Mouse (Mus musculus) heart, embryonic 10.5 days (tissue): ENCODE measurements around the gene Slc15a2. TPM values are rescaled to one million over a fixed set of nuclear protein-coding genes. Genes with fewer than 3 reads are reported as not detected.

Source experiments
- DNase-seq: peaks from one replicate; pipeline ENCODE4 v3.0.0-alpha.2; 2017; ENCODE audit warnings: low spot score
- H3K27ac ChIP-seq: fragments of 300-500 bp; sonication (generic); 2 replicates; pipeline ENCODE4 v1.5.1; 2016; ENCODE audit warnings: mild to moderate bottlenecking
- H3K27me3 ChIP-seq: fragments of 300-500 bp; sonication (generic); 2 replicates; pipeline ENCODE4 v1.6.1; 2016; ENCODE audit warnings: mild to moderate bottlenecking; ENCODE audit not compliant: poor library complexity, insufficient read depth, severe bottlenecking
- H3K36me3 ChIP-seq: fragments of 300-500 bp; sonication (generic); 2 replicates; pipeline ENCODE4 v1.6.1; 2016; ENCODE audit warnings: mild to moderate bottlenecking, moderate library complexity
- H3K4me1 ChIP-seq: fragments of 300-500 bp; sonication (generic); 2 replicates; pipeline ENCODE4 v1.6.1; 2016; ENCODE audit warnings: mild to moderate bottlenecking
- H3K4me3 ChIP-seq: fragments of 300-500 bp; sonication (generic); 2 replicates; pipeline ENCODE4 v1.5.1; 2016; ENCODE audit warnings: mild to moderate bottlenecking, moderate library complexity
- H3K9me3 ChIP-seq: fragments of 300-500 bp; sonication (generic); 2 replicates; pipeline ENCODE4 v1.6.1; 2016; ENCODE audit warnings: mild to moderate bottlenecking, moderate library complexity
- WGBS: fragments of 180-500 bp; shearing (Covaris S2); methylation state at CpG from one replicate; pipeline ENCODE4 v1.1.7; 2016; 5-methylcytosine and 5-hydroxymethylcytosine counted together
- polyA plus RNA-seq: library from polyadenylated mRNA; unstranded; fragments of >200 nt; fragmentation: Nextera tagmentation; extraction: Ambion mirVana; gene quantifications from 2 replicates; pipeline ENCODE4 v1.2.1, GENCODE M21; 2016

Slc15a2 gene
- polyA plus RNA-seq: 0.80 and 1.5 TPM in 2 replicates

DNA sequence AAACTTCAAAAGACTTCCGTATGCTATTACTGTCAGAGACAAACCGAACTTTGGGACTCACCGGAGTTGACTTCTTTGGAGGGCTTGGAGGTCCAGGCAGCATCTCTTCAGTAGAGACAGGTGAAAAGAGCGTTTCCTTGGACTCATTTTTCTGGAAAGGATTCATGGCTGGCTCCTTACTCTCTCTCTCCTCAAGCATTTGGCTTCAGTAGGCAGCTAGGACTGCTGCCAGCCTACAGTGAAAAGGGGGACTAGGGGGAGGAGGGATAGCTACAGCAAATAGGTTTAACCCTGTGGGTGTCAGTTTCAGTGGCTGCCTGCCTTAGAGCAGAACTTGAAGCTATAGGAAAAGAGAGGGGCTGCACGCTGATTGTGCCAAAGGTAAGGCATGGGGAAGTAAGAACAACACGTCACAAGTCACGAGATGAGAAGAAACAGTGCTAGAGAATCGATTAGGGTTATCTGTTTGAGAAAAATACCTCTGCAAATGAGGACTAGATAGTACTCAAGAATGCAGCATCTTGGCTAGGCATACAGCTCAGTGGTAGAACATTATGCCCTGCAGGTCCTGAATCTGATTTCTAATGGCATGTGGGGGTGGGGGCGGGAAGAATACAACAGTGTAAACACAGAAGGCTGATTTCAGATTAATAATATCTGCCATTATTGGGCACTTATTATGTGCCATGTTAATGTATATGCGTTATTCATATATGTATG, at the start of gene Slc15a2:
Gene Slc15a2, minus strand, starts transcription at position 369 of the 720 bp plus-strand sequence.
- DNase-seq: no peak
- Histone ChIP-seq H3K4me1 (no peaks in the 10 kb centered on the region), H3K27me3 (no peaks in the 10 kb centered on the region), H3K36me3 (no peaks in the 10 kb centered on the region), H3K27ac (no peak within 1 kb of the TSS), H3K9me3 (no peaks in the 10 kb centered on the region), H3K4me3 (no peak within 1 kb of the TSS)
- 67% methylated on average over 10 of the region's 10 CpGs for WGBS

DNA sequence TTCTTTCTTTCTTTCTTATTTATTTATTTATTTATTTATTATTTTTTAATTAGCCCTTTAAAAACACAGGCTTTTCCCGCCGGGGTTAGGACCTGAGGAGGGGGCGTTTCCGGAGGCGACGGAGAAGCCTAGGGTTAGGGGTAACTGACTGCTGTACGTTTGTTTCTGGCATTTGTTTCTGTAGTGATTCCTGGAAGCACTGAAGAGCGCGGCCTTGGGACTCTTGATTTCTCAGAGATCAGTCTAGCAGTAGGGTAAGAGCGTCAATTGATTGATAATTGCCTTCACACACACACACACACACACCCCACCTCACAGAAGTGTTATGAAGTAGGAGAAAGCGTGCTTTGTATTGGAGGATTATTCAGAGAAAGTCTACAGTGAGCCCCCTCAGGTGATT, 44.1 kb upstream of the Slc15a2 start:
- Histone ChIP-seq H3K36me3 (no peaks in the 10 kb centered on the region), H3K4me3 (peak overlapping the region; percentile 91), H3K9me3 (no peaks in the 10 kb centered on the region), H3K27ac (peak overlapping the region; percentile 93), H3K4me1 (peaks cover 9% of the 10 kb centered on the region; the same call in 1 of the 2 replicates), H3K27me3 (no peaks in the 10 kb centered on the region)
- 7% methylated on average over 11 of the region's 11 CpGs for WGBS
- no peak for DNase-seq

DNA sequence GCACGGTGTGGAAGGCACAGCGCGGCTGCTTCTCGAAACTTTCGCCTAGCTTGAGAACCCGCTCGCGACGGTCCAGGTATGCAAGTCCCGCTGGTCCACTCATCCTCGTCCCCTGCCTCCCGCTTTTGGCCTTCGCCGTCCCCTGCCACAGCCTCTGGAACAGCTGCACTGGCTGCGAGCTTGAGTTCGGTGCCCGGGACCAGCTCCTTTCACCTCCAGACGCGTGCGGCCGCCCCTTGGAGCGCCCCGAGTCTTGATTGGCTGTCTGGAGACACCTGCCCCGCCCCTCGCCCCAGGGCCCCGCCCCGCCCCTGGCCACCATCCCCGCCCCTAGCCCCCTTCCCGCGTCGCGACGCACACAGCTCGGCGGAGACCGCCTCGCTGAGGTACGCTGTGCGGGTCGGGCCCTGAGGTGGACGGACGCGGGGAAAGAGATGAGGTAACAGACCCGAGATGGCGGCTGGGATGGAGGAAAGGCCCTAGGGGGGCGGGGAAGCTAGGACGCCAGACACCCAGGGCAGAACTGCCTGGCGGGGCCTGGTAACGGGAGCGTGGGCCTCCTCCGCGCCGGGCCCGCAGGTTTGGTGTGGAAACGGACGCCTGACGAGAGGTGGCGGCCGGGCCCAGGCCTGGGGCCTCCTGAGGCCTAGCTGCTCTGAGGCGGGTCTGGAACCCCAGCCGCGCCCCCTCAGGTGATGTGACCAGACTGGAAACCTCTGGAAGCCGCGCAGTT, 43.5 kb upstream of the Slc15a2 start, which contains the start of gene Iqcb1:
Gene Iqcb1, plus strand, starts transcription at position 332 of the 733 bp plus-strand sequence.
- H3K27me3 ChIP-seq: no peaks in the 10 kb centered on the region
- no peaks in the 10 kb centered on the region for H3K9me3 ChIP-seq
- peaks cover 9% of the 10 kb centered on the region; the same call in 1 of the 2 replicates for H3K4me1 ChIP-seq
- H3K27ac ChIP-seq: peak within 1 kb of the TSS; percentile 93
- no peaks in the 10 kb centered on the region for H3K36me3 ChIP-seq
- H3K4me3 ChIP-seq: peak within 1 kb of the TSS; percentile 91
- peak; percentile 94 for DNase-seq
- under 1% methylated on average over 64 of the region's 64 CpGs for WGBS

DNA sequence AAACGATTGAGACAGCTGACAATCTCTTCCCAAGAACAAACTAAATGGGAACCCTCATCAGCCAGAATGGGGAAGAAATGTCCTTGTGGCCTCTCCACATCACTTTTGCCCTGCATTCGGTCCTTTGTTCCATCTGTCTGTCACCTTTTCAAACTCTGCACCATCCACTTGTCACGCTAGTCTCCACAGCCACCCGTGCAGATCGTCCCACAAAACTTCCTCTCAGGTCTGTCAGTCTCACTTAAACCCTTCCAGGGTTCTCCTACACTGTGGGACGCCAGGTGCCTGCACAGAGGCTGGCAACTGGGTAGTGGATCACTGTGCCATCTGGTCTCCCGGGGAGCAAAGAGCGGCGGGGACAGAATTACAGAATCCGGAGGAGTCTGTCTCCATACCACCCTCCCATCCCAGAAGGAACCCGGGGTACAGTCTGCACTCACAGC, 42.9 kb upstream of the Slc15a2 start:
- Histone ChIP-seq H3K9me3 (no peaks in the 10 kb centered on the region), H3K36me3 (no peaks in the 10 kb centered on the region), H3K4me1 (peaks cover 9% of the 10 kb centered on the region; the same call in 1 of the 2 replicates), H3K27ac (peak overlapping the region; percentile 93), H3K4me3 (peak overlapping the region; percentile 91), H3K27me3 (no peaks in the 10 kb centered on the region)
- no peak for DNase-seq
- 3% methylated on average over 11 of the region's 11 CpGs for WGBS

DNA sequence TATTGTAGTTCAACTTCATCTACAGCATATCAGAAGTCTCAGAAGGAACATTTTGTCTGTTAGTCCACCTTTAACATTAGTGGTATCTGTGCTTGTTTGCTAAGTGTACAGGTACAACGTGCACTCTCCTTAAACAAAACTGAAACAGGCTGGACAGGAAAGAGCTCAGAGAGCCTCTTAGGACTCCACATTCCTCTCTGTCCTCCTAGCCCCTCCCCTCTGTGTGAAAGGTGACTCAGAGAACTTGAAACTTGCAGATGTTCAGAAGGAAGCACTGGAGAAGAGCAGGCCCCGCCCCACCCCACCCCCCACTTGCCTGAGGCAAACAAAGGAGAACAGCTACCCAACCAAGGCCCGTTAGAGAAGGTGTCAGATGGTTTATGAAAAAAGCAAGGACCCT, 36.7 kb upstream of the Slc15a2 start:
- no peak overlapping the region for H3K4me3 ChIP-seq
- WGBS: 6% methylated on average over 3 of the region's 3 CpGs
- no peak for DNase-seq

DNA sequence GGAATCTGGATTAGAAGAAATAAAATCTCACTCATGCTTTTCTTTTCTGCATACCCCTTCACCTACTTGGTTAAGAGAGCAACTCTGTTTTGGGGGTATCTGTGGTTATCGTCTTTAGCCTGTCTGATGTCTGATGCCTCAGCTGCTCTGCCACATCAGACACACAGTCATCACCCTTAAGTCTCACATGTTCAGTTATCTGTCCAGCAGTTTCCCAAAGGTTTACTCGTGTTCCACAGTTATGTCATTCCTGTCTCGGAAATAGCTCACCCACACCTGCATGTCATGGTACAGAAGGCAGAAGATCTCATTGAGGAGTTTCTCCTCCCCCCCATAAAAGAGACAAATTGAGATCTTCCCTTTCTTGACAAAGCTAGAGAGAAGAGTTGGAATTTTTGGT, 36.0 kb upstream of the Slc15a2 start:
- H3K9me3 ChIP-seq: no peaks in the 10 kb centered on the region
- H3K4me3 ChIP-seq: no peak overlapping the region
- no peak for DNase-seq
- H3K27me3 ChIP-seq: no peaks in the 10 kb centered on the region
- H3K4me1 ChIP-seq: peaks cover 7% of the 10 kb centered on the region
- WGBS: 64% methylated on average over 3 of the region's 3 CpGs
- H3K36me3 ChIP-seq: no peaks in the 10 kb centered on the region
- H3K27ac ChIP-seq: no peak overlapping the region

More for the DNA sequence above, 36.7 kb upstream of the Slc15a2 start:
- H3K27me3 ChIP-seq: no peaks in the 10 kb centered on the region
- no peak overlapping the region for H3K27ac ChIP-seq
- no peaks in the 10 kb centered on the region for H3K36me3 ChIP-seq
- no peaks in the 10 kb centered on the region for H3K9me3 ChIP-seq
- peaks cover 7% of the 10 kb centered on the region for H3K4me1 ChIP-seq

DNA sequence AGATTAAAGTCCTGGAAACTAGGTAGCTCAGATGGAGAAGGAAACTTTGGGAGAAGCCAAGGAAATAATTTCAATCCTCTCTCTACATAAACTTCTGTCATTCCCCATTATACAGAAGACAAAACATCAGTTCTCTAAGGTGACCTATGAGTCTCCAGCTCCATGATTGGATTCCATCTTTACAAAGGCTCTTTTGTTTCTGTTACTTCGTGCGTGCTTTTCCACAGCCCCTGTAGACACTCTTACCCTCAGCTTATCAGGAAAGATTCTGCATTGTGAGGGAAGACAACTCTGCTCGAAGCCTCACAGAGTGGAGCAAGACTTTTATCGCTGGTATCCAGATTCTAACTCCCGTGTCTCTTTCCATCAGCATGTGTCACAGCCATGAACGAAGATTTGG, 35.3 kb upstream of the Slc15a2 start:
- H3K4me1 ChIP-seq: peaks cover 7% of the 10 kb centered on the region
- WGBS: 62% methylated on average over 6 of the region's 6 CpGs
- H3K36me3 ChIP-seq: no peaks in the 10 kb centered on the region
- no peak overlapping the region for H3K27ac ChIP-seq
- H3K9me3 ChIP-seq: no peaks in the 10 kb centered on the region
- H3K27me3 ChIP-seq: no peaks in the 10 kb centered on the region
- DNase-seq: no peak
- H3K4me3 ChIP-seq: no peak overlapping the region

DNA sequence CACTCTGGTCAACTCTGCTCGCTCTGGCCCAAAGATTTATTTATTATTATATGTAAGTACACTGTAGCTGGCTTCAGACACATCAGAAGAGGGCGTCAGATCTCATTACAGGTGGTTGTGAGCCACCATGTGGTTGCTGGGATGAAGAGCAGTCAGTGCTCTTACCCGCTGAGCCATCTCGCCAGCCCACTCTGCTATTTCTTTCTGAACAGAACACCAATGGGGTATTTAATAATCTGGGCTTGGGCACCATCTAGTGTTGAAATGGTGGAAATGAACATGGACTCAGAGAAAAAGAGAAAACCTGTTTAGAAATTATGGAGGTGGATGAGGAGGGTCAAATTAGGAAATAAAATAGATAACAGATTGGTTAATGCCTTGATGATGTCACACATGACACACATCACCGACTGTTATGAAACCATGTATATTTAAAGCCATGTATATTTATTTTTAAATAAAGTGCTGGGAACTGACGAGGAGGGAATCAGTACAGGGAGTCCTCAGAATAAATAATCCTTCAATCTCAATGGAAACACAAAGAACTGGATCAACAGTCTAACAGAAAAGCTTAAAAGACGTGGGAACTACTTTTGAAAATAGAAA, 32.7 kb upstream of the Slc15a2 start:
- 20% methylated on average over 7 of the region's 7 CpGs for WGBS
- no peaks in the 10 kb centered on the region for H3K27me3 ChIP-seq
- no peak overlapping the region for H3K27ac ChIP-seq
- H3K36me3 ChIP-seq: no peaks in the 10 kb centered on the region
- no peak overlapping the region for H3K4me3 ChIP-seq
- DNase-seq: peak; percentile 85
- H3K9me3 ChIP-seq: no peaks in the 10 kb centered on the region
- H3K4me1 ChIP-seq: peaks cover 7% of the 10 kb centered on the region

DNA sequence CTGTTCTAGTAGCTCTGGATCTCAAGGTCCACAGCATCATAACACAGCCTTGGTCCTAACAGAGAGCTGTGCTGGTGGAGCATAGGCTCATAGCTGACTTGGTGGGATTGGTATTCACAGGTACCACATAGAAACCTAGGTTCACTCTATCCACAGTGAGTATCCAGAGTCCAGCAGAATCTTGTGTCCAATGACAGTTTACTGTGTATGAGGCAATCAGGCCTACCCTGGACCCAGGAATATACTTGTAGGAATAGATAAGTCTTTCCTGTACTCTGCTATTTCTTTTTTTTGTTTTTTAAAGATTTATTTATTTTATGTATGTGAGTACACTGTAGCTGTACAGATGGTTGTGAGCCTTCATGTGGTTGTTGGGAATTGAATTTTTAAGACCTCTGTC, 32.2 kb upstream of the Slc15a2 start:
- no peaks in the 10 kb centered on the region for H3K36me3 ChIP-seq
- no peaks in the 10 kb centered on the region for H3K9me3 ChIP-seq
- H3K27ac ChIP-seq: no peak overlapping the region
- peaks cover 6% of the 10 kb centered on the region for H3K4me1 ChIP-seq
- no peak for DNase-seq
- no peak overlapping the region for H3K4me3 ChIP-seq
- no peaks in the 10 kb centered on the region for H3K27me3 ChIP-seq

DNA sequence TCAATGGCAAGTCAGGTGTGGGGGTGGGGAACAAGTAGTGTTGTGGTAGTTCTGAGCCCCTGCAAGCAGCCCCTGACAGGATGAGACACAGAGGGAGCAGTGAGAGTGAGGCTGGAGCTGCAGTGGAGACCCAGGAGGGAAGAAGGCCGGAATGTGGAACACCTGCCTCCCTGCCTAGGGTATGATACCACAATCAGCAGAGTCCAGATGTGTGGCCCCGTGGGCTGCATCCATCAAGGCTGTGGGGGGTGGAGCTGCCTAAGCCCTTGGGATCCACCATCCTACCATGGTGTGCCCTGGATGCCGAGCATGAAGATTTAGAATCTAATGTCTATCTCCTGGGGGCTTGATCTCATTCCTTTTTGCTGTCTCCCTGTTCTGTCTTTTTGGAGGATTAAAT, 28.9 kb upstream of the Slc15a2 start:
- Histone ChIP-seq H3K27ac (no peak overlapping the region), H3K4me3 (no peak overlapping the region), H3K4me1 (no peaks in the 10 kb centered on the region), H3K9me3 (no peaks in the 10 kb centered on the region), H3K36me3 (no peaks in the 10 kb centered on the region), H3K27me3 (no peaks in the 10 kb centered on the region)
- DNase-seq: no peak
- WGBS: 48% methylated on average over 3 of the region's 3 CpGs

DNA sequence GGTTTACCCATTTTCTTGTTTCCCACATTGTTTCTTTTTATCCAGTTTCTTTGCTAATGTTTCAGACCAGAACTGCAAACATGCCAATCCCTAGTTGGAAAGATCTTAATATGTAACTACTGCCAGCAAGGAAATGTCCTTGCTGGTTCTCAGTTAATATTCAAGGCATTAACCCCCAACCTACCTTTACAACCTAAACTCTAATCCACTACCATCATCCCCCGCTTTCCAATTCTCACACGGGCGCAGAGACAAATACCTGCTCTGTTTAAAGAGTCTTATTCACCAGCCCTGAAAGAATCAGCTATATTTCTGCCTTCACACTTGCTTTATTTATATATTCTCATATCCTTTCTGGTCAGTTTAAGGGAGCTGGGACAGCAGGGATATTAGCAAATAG, 23.9 kb upstream of the Slc15a2 start:
- no peaks in the 10 kb centered on the region for H3K27me3 ChIP-seq

DNA sequence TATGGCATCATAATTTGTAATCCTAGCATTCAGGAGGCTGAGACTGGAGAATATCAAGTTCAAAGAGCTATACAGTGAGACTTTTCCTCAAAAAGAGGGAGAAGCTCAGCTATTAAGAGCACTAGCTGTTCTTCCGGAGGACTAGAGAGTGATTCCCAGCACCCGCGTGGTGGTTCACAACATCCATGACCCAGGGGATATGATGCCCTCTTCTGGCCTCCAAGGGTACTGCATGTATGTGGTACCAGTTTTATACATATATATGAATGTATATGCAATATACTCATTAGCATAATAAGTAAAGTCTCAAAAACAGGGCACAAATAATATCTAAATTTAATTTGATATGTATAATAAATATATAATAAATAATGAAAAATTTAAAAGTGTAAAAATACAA, 17.6 kb upstream of the Slc15a2 start:
- Histone ChIP-seq H3K36me3 (no peaks in the 10 kb centered on the region), H3K27ac (no peak overlapping the region), H3K27me3 (no peaks in the 10 kb centered on the region), H3K4me3 (no peak overlapping the region), H3K9me3 (no peaks in the 10 kb centered on the region), H3K4me1 (no peaks in the 10 kb centered on the region)
- 83% methylated on average over 3 of the region's 3 CpGs for WGBS
- no peak for DNase-seq

More for the DNA sequence above, 23.9 kb upstream of the Slc15a2 start:
- WGBS: 80% methylated on average over 3 of the region's 3 CpGs
- Histone ChIP-seq H3K27ac (no peak overlapping the region), H3K36me3 (no peaks in the 10 kb centered on the region), H3K4me3 (no peak overlapping the region), H3K4me1 (no peaks in the 10 kb centered on the region), H3K9me3 (no peaks in the 10 kb centered on the region)
- DNase-seq: no peak

DNA sequence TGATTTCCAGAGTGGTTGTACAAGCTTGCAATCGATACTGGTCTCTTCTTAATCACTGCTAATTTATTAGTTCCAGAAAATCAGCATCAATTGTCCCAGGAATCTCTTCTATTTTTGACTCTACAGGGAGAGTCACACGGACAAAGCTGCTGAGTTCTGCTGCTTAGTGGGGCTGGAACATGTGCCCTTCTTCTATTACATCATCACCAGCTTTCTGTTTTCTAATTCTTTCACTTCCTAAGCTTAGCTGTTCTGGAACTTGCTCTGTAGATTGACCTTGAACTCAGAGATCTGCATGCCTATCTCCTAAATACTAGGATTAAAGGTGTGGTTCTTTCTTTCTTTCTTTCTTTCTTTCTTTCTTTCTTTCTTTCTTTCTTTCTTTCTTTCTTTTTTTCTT, 13.6 kb upstream of the Slc15a2 start:
- no peak for DNase-seq
- H3K36me3 ChIP-seq: no peaks in the 10 kb centered on the region
- WGBS: 77% methylated on average over 2 of the region's 2 CpGs

More for the DNA sequence above, 13.6 kb upstream of the Slc15a2 start:
- Histone ChIP-seq H3K27me3 (no peaks in the 10 kb centered on the region), H3K9me3 (no peaks in the 10 kb centered on the region), H3K4me3 (no peak overlapping the region), H3K27ac (no peak overlapping the region), H3K4me1 (no peaks in the 10 kb centered on the region)
